Mouse (Mus musculus) layer of hippocampus, adult 2 months (tissue): ENCODE results near the gene Stra6l. TPM values are rescaled to one million over a fixed set of nuclear protein-coding genes. Genes with fewer than 3 reads are reported as not detected.

Experiments
- DNase-seq, 2 experiments: peaks; one replicate each; pipeline ENCODE4 v3.0.0; 2022; ENCODE audit warnings: low spot score in 2 of 2
- H3K27ac ChIP-seq: fragments of 200-600 bp; 2 replicates; pipeline ENCODE4 v1.8.1; 2022
- H3K4me3 ChIP-seq: fragments of 200-600 bp; 2 replicates; pipeline ENCODE4 v1.8.1; 2022; ENCODE audit warnings: mild to moderate bottlenecking
- CTCF ChIP-seq: fragments of 200-600 bp; conservative IDR thresholded peaks from 2 replicates; pipeline ENCODE4 v1.8.1; 2022; ENCODE audit warnings: antibody characterized with exemption, mild to moderate bottlenecking, moderate library complexity
- total RNA-seq, 2 experiments: library from RNA; stranded (reverse); gene quantifications; 2 replicates each; pipeline ENCODE4 v1.2.3; 2021

The Stra6l gene
- total RNA-seq, 2 experiments from 2014 or later, result not detected

- TF ChIP-seq CTCF, result no peak
- no peak for DNase-seq
- no peak overlapping the region for H3K27ac ChIP-seq
- H3K4me3 ChIP-seq, result no peak overlapping the region
Measured at GRCm38 (mm10) chr4:45824049-45824760, 24.3 kb upstream of the Stra6l start.

GRCm38 (mm10) chr4:45824761-45825556 lies 23.5 kb upstream of the Stra6l start:
- no peak overlapping the region for H3K27ac ChIP-seq
- TF ChIP-seq CTCF, result no peak
- no peak for DNase-seq
- no peak overlapping the region for H3K4me3 ChIP-seq

- no peak for DNase-seq
- peak within 1 kb of the TSS; percentile 40 for H3K4me3 ChIP-seq
Measured at GRCm38 (mm10) chr4:45826275-45827040, 22.0 kb upstream of the Stra6l start, which contains the start of gene Igfbpl1. Gene Igfbpl1, minus strand, starts transcription at chr4:45826923.

GRCm38 (mm10) chr4:45829907-45830759 lies 18.3 kb upstream of the Stra6l start:
- TF ChIP-seq CTCF, result no peak
- no peak for DNase-seq
- H3K4me3 ChIP-seq, result no peak overlapping the region
- H3K27ac ChIP-seq, result no peak overlapping the region

More at GRCm38 (mm10) chr4:45826275-45827040, 22.0 kb upstream of the Stra6l start, which contains the start of gene Igfbpl1:
- no peak within 1 kb of the TSS for H3K27ac ChIP-seq
- TF ChIP-seq CTCF, result no peak

GRCm38 (mm10) chr4:45831996-45832395 lies 16.5 kb upstream of the Stra6l start:
- Histone ChIP-seq H3K4me3 (no peak overlapping the region), H3K27ac (no peak overlapping the region)
- TF ChIP-seq CTCF, result no peak
- no peak for DNase-seq

- no peak for DNase-seq
- H3K4me3 ChIP-seq, result no peak overlapping the region
- H3K27ac ChIP-seq, result no peak overlapping the region
- no peak for TF ChIP-seq CTCF
Measured at GRCm38 (mm10) chr4:45833461-45833860, 15.0 kb upstream of the Stra6l start.

GRCm38 (mm10) chr4:45844355-45844754 lies 4.1 kb upstream of the Stra6l start:
- Histone ChIP-seq H3K27ac (no peak overlapping the region), H3K4me3 (no peak overlapping the region)
- peak in 1 of 2 experiments; percentile 39 for DNase-seq
- peak; percentile 76 for TF ChIP-seq CTCF

GRCm38 (mm10) chr4:45846263-45846662 lies 2.2 kb upstream of the Stra6l start:
- Histone ChIP-seq H3K4me3 (no peak overlapping the region), H3K27ac (no peak overlapping the region)
- TF ChIP-seq CTCF, result no peak
- DNase-seq, result no peak

GRCm38 (mm10) chr4:45848825-45849156 lies 327 bp downstream of the Stra6l start:
- no peak for DNase-seq
- H3K4me3 ChIP-seq, result no peak overlapping the region
- H3K27ac ChIP-seq, result no peak overlapping the region
- TF ChIP-seq CTCF, result no peak

GRCm38 (mm10) chr4:45849419-45849818 lies 955 bp downstream of the Stra6l start:
- TF ChIP-seq CTCF, result no peak
- no peak for DNase-seq
- Histone ChIP-seq H3K4me3 (no peak overlapping the region), H3K27ac (no peak overlapping the region)

- Histone ChIP-seq H3K27ac (no peak overlapping the region), H3K4me3 (no peak overlapping the region)
- TF ChIP-seq CTCF, result no peak
- DNase-seq, result no peak
Measured at GRCm38 (mm10) chr4:45851640-45852051, 3.2 kb downstream of the Stra6l start.
